Mouse (Mus musculus) G1E (cell line): Measurements from ENCODE around the gene Dmrtb1.

ENCODE experiments used
- CTCF ChIP-seq: IDR thresholded peaks from 2 replicates; pipeline ENCODE4 v1.5.1; 2012; ENCODE audit warnings: low read depth, low read length, inconsistent platforms, mixed read lengths
- GATA1 ChIP-seq: IDR thresholded peaks from 2 replicates; pipeline ENCODE4 v1.6.1; 2012; ENCODE audit warnings: borderline replicate concordance, low read length, inconsistent platforms, mixed read lengths
- TAL1 ChIP-seq: conservative IDR thresholded peaks from 2 replicates; pipeline ENCODE4 v1.6.1; 2012; ENCODE audit warnings: low read depth, low read length, inconsistent platforms, mixed read lengths

DNA sequence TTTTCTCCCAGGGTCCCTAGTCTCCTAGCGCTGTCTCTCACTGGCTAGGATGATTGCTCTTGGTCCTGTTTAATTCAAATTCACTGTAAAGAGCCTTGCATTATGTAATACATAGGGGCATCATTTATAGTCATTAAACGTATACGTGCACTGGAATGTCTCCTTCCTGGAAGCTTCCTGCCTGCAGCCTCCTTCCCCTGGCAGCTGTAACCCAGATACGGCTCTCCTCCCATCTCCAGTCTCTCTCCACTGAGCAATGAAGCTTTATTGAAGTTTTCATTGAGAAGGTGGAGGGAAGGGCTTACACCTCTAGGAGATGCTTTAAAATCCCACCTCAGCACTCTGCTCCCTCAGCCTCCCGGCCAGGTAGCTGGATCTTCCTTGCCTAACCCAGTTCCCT, 9.8 kb upstream of the Dmrtb1 start:
- TF ChIP-seq CTCF (no peak), GATA1 (no peak), TAL1 (no peak)
